Mouse (Mus musculus) kidney, adult 18-20 months (tissue): ENCODE results near the gene Ngef.

ENCODE experiments used
- DNase-seq: peaks from one replicate; pipeline ENCODE4 v3.0.0; 2021

Ngef gene

GRCm38 (mm10) chr1:87573800-87574215 is at the start of gene Ngef:
Gene Ngef, minus strand, starts transcription at chr1:87573870.
- DNase-seq, result peak; percentile 90

DNA sequence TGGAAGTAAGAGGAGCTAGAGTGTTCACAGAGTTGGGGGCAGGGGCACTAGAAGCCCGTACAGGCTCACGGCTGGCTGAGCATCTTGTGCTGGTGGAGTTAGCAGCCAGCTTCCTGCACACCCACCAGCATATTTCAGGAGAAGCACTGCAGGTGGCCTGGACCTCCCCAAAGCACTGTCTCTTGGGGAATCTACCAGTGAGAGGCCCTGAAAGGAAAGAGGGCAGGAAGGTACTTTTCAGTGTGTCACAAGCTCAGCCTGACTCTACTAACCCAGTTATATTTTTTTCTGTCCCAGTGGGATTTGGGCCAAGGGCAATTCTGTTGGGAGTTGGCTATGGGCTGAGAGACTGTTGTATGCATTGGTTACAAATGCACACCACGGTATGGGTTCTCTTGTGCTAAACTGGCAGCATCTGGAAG is 48.2 kb upstream of the Ngef start:
- DNase-seq, result no peak

DNA sequence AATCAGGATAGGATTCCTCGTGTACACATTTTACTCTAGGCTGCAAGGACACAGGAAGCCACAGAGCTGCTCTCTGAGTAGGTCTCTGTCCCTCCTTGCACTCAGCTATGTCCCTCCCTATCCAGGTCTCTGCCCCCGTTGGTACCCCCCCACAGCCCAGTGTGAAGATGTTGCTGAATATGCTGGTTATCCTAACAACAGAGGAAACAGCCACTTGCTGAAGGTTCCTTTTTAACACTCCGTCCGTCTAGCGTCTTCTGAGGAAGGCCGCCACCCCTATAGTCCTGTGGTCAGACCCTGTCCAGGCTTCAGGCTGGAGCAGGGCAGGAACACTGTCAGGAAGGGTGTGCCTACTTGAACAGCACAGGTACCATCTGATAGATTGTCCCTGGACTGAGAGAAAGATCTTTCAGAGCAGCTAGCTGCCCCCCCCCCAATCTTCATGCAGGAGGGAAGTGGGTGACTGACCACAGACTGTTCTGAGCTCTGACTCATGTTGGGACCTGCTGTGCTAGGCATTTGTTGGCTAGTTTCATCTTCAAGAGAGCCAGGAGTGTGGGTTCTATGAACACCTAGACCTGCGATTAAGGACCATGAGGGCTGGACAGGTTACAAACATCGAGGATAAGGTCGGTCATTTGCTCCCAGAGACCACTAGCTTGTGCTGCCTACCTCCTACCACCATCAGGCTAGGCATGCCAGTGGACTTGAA is 47.6 kb upstream of the Ngef start:
- DNase-seq, result no peak

DNA sequence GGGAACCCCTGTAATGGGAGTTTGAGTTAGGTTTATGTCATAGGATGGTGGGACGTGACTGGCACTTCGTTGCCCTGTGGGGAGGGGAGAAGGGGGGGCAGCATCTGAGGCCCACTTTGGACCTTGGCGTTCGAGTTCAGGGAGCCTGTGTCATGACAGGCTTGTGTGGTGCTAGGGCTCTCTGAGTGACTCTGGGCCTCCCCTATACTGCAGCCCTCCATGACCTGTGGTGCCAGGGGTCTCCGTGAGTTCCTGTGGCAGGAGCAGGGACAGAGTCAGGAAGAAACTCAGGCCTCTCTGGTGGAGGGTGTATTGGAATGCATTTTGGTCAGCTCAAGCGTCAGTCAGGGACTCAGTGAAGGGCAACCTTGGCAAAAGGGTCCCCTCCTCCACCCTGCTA is 47.0 kb upstream of the Ngef start:
- no peak for DNase-seq

GRCm38 (mm10) chr1:87620211-87620668 is 46.6 kb upstream of the Ngef start, which contains the start of gene Inpp5d:
Gene Inpp5d, plus strand, starts transcription at chr1:87620312.
- peak; percentile 46 for DNase-seq

- DNase-seq, result no peak
These were observed 41.1 kb upstream of the Ngef start for GRCm38 (mm10) chr1:87614576-87615295.

- DNase-seq, result peak; percentile 85
These were observed 34.9 kb upstream of the Ngef start for GRCm38 (mm10) chr1:87608416-87609046.

DNA sequence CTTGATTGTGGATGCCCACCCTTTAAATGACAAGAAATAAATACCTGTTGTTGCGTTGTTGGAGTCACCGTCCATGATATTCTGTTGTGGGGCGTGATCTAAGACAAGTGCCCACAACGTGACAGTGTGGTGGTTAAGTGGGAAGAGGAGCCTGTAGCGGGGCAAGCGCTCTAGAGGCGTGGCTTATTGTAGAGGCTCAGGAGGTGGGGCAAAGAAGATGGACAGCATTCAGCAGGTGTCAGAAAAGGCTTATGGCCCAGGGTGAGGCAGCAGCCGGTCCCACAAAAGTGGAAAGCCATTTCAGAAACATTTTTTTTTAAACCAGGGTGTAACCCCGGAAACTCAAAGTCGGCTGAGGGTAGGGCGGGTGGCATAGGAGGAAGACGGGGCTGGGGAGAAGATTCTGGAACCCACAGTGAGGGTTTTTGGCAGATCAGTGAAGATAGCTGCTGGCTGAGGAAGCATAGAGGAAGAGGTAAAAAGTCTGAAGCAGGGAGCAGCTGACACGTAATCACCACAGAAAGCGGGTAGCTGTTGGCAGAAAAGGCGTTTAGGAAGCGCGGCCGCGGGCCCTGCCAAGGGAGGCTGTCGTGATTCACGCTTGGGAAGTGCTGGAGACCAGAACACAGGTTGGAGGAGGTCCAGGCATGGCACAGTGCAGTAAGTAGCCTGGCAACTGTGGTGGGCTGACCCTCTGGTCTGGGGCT is 33.9 kb upstream of the Ngef start:
- peak; percentile 41 for DNase-seq

DNA sequence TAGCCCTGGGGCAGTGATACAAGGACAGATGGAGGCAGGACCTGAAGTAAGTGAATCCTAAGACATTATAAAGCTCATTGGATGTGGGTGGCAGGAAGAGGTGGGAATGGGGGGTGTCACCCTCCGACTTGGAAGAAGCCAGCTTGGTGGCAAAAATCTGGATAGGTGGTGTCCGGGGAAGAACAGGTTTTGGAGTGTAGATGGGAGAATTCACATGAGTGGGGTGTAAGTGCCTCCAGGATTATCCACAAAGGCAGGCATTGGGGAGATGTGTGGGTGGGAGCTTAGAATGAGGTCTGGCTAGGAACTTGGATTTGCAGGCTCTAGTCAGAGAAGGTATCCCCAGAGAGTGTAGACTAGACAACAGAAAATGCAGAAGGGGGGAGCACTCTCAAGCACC is 31.6 kb upstream of the Ngef start:
- no peak for DNase-seq

- DNase-seq, result no peak
These were observed 29.7 kb upstream of the Ngef start for GRCm38 (mm10) chr1:87603389-87603788.

DNA sequence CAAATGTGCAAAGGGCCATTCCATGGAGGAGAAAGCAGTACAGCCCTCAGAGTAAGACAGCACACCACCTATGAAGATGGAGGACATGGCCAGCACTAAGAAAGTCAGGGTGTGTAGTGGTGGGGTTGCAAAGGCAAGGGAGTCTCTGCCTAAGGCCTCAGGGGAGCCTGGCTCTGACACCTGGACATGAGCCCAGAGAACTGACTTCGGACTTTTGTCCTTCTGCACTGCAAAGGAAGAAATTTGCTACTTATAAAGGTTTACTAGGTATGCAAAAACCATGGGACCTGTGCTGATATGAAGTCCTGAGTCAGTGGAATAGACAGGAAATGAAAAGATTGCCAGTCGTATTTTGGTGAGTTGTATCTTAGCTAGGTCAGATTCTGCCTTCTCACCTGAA is 28.1 kb upstream of the Ngef start:
- peak; percentile 38 for DNase-seq

DNA sequence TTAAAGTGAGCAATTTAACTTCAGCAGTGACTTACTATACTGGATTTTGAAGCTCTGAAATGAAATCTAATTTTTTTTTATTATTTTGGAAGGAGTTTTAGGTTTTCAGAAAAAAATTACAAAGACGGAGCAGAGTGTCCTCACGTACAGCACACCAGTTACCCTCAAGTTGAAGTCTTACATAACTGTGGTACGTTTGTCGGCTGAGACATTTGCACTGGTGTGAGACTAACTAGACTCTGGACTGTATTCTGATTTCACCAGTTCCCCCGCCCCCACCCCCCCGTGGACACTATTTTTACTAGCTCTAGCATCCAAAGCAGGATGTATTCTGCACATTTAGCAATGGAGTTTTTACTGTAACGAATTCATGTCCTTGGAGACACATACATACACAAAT is 26.9 kb upstream of the Ngef start:
- no peak for DNase-seq

- no peak for DNase-seq
These were observed 21.0 kb upstream of the Ngef start for GRCm38 (mm10) chr1:87594671-87595070.

DNA sequence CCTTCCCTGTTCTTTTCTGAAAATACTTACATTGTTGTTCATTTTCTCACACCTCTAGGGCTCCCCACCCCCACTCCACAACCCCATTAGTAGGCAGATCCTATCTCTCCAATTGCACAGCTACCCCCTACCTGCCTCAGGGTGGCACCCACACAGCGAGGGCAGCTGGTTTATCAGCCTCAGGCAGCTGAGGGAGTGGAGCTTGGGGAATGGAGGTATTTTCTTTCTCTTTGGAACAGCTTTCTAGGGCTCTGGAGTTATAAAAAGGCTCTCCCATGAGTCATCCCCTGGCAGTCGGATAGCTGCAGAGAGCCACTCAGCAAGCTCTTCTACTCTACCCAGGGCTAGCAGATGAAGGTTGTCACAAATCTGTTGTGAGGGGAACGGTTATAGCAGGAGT is 20.6 kb upstream of the Ngef start:
- no peak for DNase-seq

DNA sequence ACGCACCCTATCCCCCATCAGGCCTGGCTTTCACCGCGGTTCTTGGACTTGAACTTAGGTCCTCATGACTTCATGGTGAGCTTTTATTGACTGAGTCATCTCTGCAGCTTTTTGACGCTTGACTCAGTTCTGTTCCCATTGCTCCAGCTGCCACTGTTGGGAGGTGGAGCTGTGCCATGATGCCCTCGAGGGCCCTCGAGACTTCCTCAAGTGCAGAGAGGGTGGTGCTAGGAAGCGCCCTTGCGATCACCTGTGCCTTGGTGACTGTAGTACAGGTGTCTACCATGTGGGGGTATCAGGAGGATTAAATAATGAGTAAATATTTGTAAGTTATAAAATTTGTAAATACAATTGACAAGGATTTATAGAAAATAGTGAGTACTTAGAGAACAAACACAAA is 16.3 kb upstream of the Ngef start:
- DNase-seq, result no peak

DNA sequence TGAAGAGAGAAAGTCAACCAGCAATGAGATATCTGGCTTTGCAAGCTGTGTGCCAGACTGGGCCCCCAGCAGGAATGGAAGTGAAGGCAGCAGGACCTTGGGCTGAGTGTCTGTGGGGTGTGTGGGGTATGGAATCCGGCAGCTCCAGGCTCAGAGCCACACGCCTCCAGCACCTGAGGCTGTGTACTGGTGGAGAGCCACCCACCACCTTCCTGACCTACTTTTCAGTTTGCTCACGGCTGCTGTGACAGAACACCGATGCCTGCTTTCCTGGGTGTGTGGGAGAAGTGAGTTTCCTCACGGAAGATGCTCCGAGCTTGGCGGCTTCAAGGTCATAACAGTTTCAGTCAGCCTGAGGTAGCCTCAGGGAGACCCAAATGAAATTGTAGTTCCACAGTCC is 15.5 kb upstream of the Ngef start:
- DNase-seq, result no peak

DNA sequence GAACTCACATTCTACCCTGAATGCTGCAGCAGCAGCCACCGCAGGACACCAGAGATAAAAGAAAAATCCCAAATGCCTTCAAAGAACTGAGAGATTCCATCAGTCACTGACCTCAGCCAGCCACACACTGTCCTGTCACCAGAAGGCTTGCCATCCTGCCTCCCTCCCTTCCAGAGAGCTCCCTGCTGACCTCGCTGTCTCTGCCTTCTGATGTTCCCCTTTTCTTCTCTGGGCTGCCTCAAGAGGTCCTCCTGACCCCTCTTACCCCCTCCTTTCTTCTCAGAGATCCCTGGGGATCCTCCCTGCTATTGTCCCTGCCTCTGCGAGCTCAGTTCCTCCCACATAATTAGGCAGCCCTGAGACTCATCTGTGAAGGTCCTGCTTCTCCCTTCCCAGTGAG is 7.2 kb upstream of the Ngef start:
- no peak for DNase-seq

GRCm38 (mm10) chr1:87578965-87579364 is 5.3 kb upstream of the Ngef start:
- no peak for DNase-seq

DNA sequence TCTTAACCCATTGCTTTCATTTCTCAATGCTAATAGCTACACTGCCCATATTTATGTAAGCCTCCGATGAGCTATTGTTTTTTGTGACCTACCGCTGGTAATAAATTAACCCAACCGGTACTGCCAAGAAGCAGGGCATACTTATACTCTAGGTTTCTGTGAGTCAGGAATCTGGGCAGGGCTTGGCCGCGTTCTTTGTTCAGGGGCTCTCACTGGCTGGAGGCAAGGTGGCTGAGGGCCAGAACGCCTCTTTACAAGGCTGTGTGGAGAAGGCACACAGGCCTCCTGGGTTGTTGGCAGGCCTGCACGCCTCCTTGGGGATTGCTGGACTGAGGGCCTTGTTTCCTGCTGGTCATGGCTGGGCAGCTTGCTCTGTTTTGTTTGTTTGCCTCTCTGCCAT is 1.1 kb upstream of the Ngef start:
- peak; percentile 93 for DNase-seq

GRCm38 (mm10) chr1:87574353-87574752 is 683 bp upstream of the Ngef start:
- DNase-seq, result no peak

DNA sequence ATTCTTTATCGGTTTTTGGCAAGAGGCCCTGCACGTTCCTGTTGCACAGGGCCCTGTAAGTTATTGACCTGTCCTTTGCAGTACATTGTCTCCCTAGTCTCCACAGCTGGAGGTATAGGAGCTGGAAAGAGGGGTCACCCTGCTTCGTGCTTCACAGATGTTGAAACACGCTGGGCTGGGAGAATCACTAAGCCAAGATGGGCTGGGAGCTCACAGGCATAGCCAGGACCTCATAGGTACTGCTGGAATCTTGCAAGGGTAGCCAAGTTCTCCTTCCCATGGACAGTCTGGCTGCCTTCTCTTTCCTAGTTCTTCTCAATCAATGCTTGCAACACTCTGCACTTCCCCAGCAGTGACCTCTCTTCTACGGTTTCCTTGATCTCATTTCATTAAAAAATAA is 409 bp downstream of the Ngef start:
- peak; percentile 56 for DNase-seq

DNA sequence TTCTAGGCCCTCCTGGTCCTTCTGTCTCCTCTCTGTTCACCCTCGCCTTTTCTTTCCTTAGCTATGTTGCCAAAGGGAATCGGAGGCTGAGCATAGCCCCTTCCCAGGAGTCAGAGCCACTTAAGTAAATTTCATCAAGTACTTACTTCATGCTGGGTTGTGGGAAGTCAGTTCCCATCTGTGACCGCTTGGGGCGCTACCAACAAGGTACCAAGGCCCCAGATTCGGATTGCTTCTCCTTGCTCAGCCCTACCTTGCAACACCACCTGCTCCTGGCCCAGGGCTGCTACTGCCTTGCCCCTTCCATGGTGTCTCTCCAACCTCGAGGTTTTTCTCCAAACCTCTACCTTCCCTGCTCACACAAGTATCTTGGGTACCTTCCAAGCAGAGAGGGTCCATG is 5.3 kb downstream of the Ngef start:
- DNase-seq, result peak; percentile 38

GRCm38 (mm10) chr1:87565760-87566159 is 7.9 kb downstream of the Ngef start:
- no peak for DNase-seq
